Mouse (Mus musculus) ES-CJ7 (cell line): ENCODE data around the gene Bcap29.
"Not testable (repeated sequence)": the region's sequence is repeated elsewhere in the genome, so short reads cannot be mapped to it uniquely, and the experiment has no call there.

Experiments
- DNase-seq: peaks from one replicate; pipeline ENCODE4 v3.0.0; 2011; ENCODE audit warnings: low read depth, low spot score

Bcap29 gene

GRCm38 (mm10) chr12:31578691-31579476 is 55.6 kb downstream of the Bcap29 start:
- no peak for DNase-seq

- no peak for DNase-seq
These were observed 60.0 kb downstream of the Bcap29 start for GRCm38 (mm10) chr12:31574506-31574905.

- DNase-seq, result no peak
These were observed 64.7 kb downstream of the Bcap29 start for GRCm38 (mm10) chr12:31569784-31570183.

- DNase-seq, result no peak
These were observed 65.8 kb downstream of the Bcap29 start for GRCm38 (mm10) chr12:31568661-31569060.

- not testable (repeated sequence) for DNase-seq
These were observed 66.9 kb downstream of the Bcap29 start for GRCm38 (mm10) chr12:31567535-31567934.

- DNase-seq, result no peak
These were observed 73.7 kb downstream of the Bcap29 start for GRCm38 (mm10) chr12:31560712-31561111.

- no peak for DNase-seq
These were observed 74.5 kb downstream of the Bcap29 start for GRCm38 (mm10) chr12:31560002-31560401.

GRCm38 (mm10) chr12:31554371-31554770 is 80.1 kb downstream of the Bcap29 start:
- DNase-seq, result no peak

GRCm38 (mm10) chr12:31551252-31551651 is 83.2 kb downstream of the Bcap29 start:
- no peak for DNase-seq

GRCm38 (mm10) chr12:31546061-31546460 is 88.4 kb downstream of the Bcap29 start:
- DNase-seq, result no peak

- DNase-seq, result no peak
These were observed 89.2 kb downstream of the Bcap29 start for GRCm38 (mm10) chr12:31545219-31545618.

GRCm38 (mm10) chr12:31541541-31541940 is 92.9 kb downstream of the Bcap29 start:
- DNase-seq, result no peak
